Mouse (Mus musculus) adipocyte (in vitro differentiated cells): ENCODE data around the gene Gm6803.
"Not testable (repeated sequence)": the region's sequence is repeated elsewhere in the genome, so short reads cannot be mapped to it uniquely, and the experiment has no call there.

Source experiments
- DNase-seq: peaks from one replicate; pipeline ENCODE4 v3.0.0-alpha.2; 2016; ENCODE audit warnings: low spot score

The Gm6803 gene

GRCm38 (mm10) chr12:88018671-88019070, at the start of gene Gm6803:
TSS of gene Gm6803 (minus strand) at chr12:88018771.
- DNase-seq = not testable (repeated sequence)

- DNase-seq = not testable (repeated sequence)
Measured at GRCm38 (mm10) chr12:88045226-88045625, 26.7 kb upstream of the Gm6803 start.

- not testable (repeated sequence) for DNase-seq
Measured at GRCm38 (mm10) chr12:88039703-88040102, 21.1 kb upstream of the Gm6803 start.

GRCm38 (mm10) chr12:88039062-88039461, 20.5 kb upstream of the Gm6803 start:
- not testable (repeated sequence) for DNase-seq

GRCm38 (mm10) chr12:88032250-88032649, 13.7 kb upstream of the Gm6803 start:
- not testable (repeated sequence) for DNase-seq

DNA sequence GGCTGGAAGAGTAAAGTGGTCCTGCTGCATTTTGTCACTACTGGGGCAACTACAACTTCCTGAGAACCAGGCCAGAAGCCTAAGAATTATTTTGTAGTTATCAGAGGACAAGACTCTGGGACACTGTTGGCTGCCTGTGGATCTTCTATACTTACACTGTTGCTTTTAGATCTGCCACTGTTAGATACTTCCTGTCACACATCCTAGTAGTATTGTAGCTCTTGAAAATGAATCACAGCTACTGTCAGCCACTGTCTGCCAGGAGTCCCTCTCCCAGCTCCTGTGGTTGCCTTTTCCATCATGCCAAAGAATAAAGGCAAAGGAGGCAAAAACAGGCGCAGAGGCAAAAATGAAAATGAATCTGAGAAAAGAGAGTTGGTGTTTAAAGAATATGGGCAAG, 8.1 kb upstream of the Gm6803 start, which contains the start of gene Gm2056:
TSS of gene Gm2056 (plus strand) at position 301 of the 400 bp plus-strand sequence.
- not testable (repeated sequence) for DNase-seq

GRCm38 (mm10) chr12:88011548-88011947, 7.0 kb downstream of the Gm6803 start, which contains the start of gene Gm2075:
TSS of gene Gm2075 (plus strand) at chr12:88011848.
- DNase-seq = not testable (repeated sequence)

DNA sequence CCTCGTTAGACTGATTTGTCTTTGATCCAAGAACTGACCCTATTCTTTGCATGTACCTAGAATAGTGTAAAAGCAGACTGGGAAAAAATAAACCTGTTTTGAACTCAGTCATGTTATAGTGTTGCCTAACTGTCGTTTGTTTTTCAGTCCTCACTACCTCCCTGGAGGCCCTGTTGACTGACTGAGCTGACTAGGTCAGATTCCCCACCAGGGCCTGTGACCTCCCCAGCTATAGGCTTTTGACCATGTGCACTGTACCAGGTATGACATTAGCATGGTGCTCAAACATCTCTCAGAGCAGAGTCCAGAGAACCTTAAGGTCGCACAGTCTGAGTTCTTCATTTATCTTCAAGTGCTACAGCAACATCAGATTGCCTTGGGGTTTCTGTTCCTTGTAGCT, 14.5 kb downstream of the Gm6803 start:
- not testable (repeated sequence) for DNase-seq

DNA sequence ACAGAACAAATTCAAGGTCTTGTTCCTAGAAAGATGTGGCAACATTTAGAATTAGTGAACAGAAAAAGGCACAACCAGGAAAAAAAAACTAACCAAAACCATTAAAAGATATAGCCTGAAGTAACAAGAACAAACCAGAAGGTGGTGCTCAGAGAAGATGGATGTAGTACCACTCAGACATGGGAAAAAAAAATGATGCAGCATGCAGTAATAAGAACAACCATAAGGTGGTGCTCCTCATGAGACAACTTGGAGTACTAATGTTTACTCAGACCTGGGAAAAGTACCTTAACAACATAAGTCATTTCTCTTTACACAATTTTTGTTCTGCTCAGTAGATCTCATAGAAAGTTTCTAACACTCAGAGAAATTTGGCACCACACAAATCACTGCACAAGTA, 34.6 kb downstream of the Gm6803 start:
- not testable (repeated sequence) for DNase-seq
